Mouse (Mus musculus): Measurements from ENCODE around the gene Cnn1. TPM values are rescaled to one million over a fixed set of nuclear protein-coding genes. Genes with fewer than 3 reads are reported as not detected.
"Not testable (repeated sequence)": the region's sequence is repeated elsewhere in the genome, so short reads cannot be mapped to it uniquely, and the experiment has no call there.

Gene Cnn1
- polyA plus RNA-seq, 1 experiment from 2014 or later: 0.39 TPM

DNA sequence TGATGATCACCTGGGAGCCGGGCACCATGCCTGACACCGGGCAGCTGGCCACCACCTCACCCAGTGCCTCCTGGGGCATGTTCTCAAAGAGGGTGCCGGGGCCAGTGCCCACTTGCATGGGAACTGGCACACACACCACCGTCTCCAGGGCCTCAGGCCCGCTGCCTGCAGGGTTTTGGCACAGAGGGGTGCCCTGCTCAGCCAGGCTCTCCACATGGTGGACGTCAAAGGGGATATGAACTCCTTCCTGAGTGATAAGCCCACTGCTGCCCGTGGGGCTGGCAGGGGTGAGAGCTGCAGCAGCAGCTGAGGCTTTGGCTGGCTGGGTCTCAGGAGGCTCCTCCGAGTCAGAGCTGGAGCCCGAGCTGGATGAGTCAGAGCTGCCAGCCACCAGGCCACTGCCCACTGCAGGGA, 41.0 kb upstream of the Cnn1 start:
- Histone ChIP-seq H3K27ac (no peak overlapping the region), H3K9me3 (no peaks in the 10 kb centered on the region), H3K36me3 (peaks cover 49% of the 10 kb centered on the region), H3K4me2 (replicated peaks) (no peak overlapping the region), H3K9ac (no peak overlapping the region), H3K4me3 (no peak overlapping the region), H3K4me1 (peaks cover 7% of the 10 kb centered on the region; the same call in 1 of the 2 replicates), H3K27me3 (replicated peaks) (peaks cover 4% of the 10 kb centered on the region; the same call in 1 of the 2 replicates)
- ATAC-seq (ENCODE audit: low FRiP score, low read depth): no peak
- WGBS: 92% methylated on average over 9 of the region's 9 CpGs

- Histone ChIP-seq H3K4me2 (replicated peaks) (no peak overlapping the region), H3K27ac (no peak overlapping the region), H3K4me1 (no peaks in the 10 kb centered on the region; the same call in 1 of the 2 replicates), H3K36me3 (peaks cover 81% of the 10 kb centered on the region), H3K9me3 (no peaks in the 10 kb centered on the region), H3K4me3 (no peak overlapping the region), H3K27me3 (replicated peaks) (no peaks in the 10 kb centered on the region), H3K9ac (no peak overlapping the region)
- 84% methylated on average over 2 of the region's 2 CpGs for WGBS
- ATAC-seq (ENCODE audit: low FRiP score, low read depth): no peak
These were observed 37.7 kb upstream of the Cnn1 start for GRCm38 (mm10) chr9:22061339-22061738.

- H3K36me3 ChIP-seq: peaks cover 75% of the 10 kb centered on the region
- no peaks in the 10 kb centered on the region; the same call in 1 of the 2 replicates for H3K4me1 ChIP-seq
- H3K27me3 ChIP-seq (replicated peaks): no peaks in the 10 kb centered on the region
- no peak overlapping the region for H3K27ac ChIP-seq
- H3K9me3 ChIP-seq: no peaks in the 10 kb centered on the region
- no peak overlapping the region for H3K9ac ChIP-seq
- no peak overlapping the region for H3K4me3 ChIP-seq
- H3K4me2 ChIP-seq (replicated peaks): no peak overlapping the region
- no peak for ATAC-seq (ENCODE audit: low FRiP score, low read depth)
- 96% methylated on average over 3 of the region's 3 CpGs for WGBS
These were observed 34.7 kb upstream of the Cnn1 start for GRCm38 (mm10) chr9:22064341-22064740.

- Histone ChIP-seq H3K9ac (no peak overlapping the region), H3K4me2 (replicated peaks) (no peak overlapping the region), H3K4me1 (peaks cover 10% of the 10 kb centered on the region), H3K27me3 (replicated peaks) (no peaks in the 10 kb centered on the region), H3K9me3 (no peaks in the 10 kb centered on the region), H3K27ac (no peak overlapping the region), H3K36me3 (peaks cover 69% of the 10 kb centered on the region), H3K4me3 (no peak overlapping the region)
- ATAC-seq (ENCODE audit: low FRiP score, low read depth): no peak
- 95% methylated on average over 11 of the region's 11 CpGs for WGBS
These were observed 33.4 kb upstream of the Cnn1 start for GRCm38 (mm10) chr9:22065642-22066041.

GRCm38 (mm10) chr9:22066433-22066832, 32.6 kb upstream of the Cnn1 start:
- H3K4me3 ChIP-seq: no peak overlapping the region
- H3K4me1 ChIP-seq: peaks cover 10% of the 10 kb centered on the region
- no peaks in the 10 kb centered on the region for H3K9me3 ChIP-seq
- no peak for ATAC-seq (ENCODE audit: low FRiP score, low read depth)
- 74% methylated on average over 3 of the region's 3 CpGs for WGBS
- H3K9ac ChIP-seq: no peak overlapping the region
- H3K36me3 ChIP-seq: peaks cover 62% of the 10 kb centered on the region
- H3K4me2 ChIP-seq (replicated peaks): no peak overlapping the region
- H3K27me3 ChIP-seq (replicated peaks): no peaks in the 10 kb centered on the region
- no peak overlapping the region for H3K27ac ChIP-seq

GRCm38 (mm10) chr9:22067195-22067594, 31.8 kb upstream of the Cnn1 start:
- no peak overlapping the region for H3K9ac ChIP-seq
- 88% methylated on average over 5 of the region's 5 CpGs for WGBS
- H3K9me3 ChIP-seq: no peaks in the 10 kb centered on the region
- H3K27me3 ChIP-seq (replicated peaks): no peaks in the 10 kb centered on the region
- no peak overlapping the region for H3K27ac ChIP-seq
- H3K36me3 ChIP-seq: peaks cover 57% of the 10 kb centered on the region
- no peak for ATAC-seq (ENCODE audit: low FRiP score, low read depth)
- no peak overlapping the region for H3K4me2 ChIP-seq (replicated peaks)
- H3K4me1 ChIP-seq: peaks cover 10% of the 10 kb centered on the region
- no peak overlapping the region for H3K4me3 ChIP-seq

- 70% methylated on average over 4 of the region's 4 CpGs for WGBS
- H3K27ac ChIP-seq: no peak overlapping the region
- H3K27me3 ChIP-seq (replicated peaks): no peaks in the 10 kb centered on the region
- peak; percentile 5 for ATAC-seq (ENCODE audit: low FRiP score, low read depth)
- H3K4me1 ChIP-seq: peaks cover 10% of the 10 kb centered on the region
- peak overlapping the region; percentile 63 for H3K4me2 ChIP-seq (replicated peaks)
- H3K36me3 ChIP-seq: peaks cover 44% of the 10 kb centered on the region
- 0 out of 2 replicates have a peak overlapping the region, but pooled peaks have one; percentile 70 for H3K9ac ChIP-seq
- H3K9me3 ChIP-seq: no peaks in the 10 kb centered on the region
- peak overlapping the region; percentile 74 for H3K4me3 ChIP-seq
These were observed 29.0 kb upstream of the Cnn1 start for GRCm38 (mm10) chr9:22069881-22070553.

DNA sequence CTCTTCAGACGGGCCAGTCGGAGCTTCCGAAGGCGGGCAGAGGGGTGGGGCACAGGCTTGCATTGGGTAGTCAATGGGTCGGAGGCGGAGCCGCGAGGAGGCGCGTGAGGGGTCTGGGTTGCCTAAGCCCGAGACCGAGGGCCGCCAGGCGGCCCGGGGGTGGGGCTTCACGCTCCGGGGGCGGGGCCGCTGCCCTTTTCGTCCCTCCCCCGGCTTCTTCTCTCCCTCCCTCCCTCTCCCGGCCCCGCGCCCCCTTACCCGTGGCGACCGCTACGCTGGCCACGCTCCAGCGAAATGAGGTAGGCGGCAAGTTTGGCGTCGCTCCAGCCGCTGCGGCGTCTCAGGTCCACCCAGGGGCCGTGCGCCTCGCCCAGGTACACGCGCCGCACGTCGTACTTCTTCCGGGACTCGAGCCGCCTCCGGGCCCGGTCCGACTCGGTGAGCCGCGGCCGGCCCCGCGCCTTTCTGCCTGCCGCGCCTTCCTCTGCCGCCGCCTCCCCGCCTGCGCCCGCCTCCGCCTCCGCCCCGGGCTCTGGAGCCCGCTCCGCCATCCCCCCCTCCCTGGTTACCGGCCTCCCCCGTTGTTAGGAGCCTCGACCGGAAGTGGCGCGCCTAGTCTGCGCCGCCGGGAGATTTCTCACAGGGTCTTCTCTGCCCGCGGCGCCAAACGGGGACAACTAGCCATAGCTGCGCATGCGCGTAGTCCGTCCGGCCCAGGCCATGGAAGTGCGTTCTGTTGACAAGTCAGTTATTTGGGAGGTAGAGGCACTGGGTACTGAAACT, 28.0 kb upstream of the Cnn1 start, which contains the start of the genes Gm49318 and Zfp653:
Gene Gm49318 (minus strand): TSS at position 469 of the 783 bp plus-strand sequence.
Gene Zfp653 (minus strand): TSS at position 586 of the 783 bp plus-strand sequence.
- H3K9me3 ChIP-seq: no peaks in the 10 kb centered on the region
- H3K36me3 ChIP-seq: peaks cover 39% of the 10 kb centered on the region
- ATAC-seq (ENCODE audit: low FRiP score, low read depth): peak; percentile 99
- peak within 1 kb of the TSS; percentile 63 for H3K4me2 ChIP-seq (replicated peaks)
- H3K4me3 ChIP-seq: peak within 1 kb of the TSS; percentile 74
- peak within 1 kb of the TSS; percentile 70 for H3K9ac ChIP-seq
- H3K4me1 ChIP-seq: peaks cover 10% of the 10 kb centered on the region
- H3K27ac ChIP-seq: peak within 1 kb of the TSS; percentile 82
- no peaks in the 10 kb centered on the region for H3K27me3 ChIP-seq (replicated peaks)
- under 1% methylated on average over 86 of the region's 87 CpGs for WGBS

- no peak overlapping the region for H3K4me2 ChIP-seq (replicated peaks)
- H3K36me3 ChIP-seq: peaks cover 39% of the 10 kb centered on the region
- H3K4me1 ChIP-seq: peaks cover 10% of the 10 kb centered on the region
- no peak overlapping the region for H3K9ac ChIP-seq
- no peaks in the 10 kb centered on the region for H3K9me3 ChIP-seq
- H3K27ac ChIP-seq: no peak overlapping the region
- H3K4me3 ChIP-seq: no peak overlapping the region
- WGBS: 95% methylated on average over 4 of the region's 4 CpGs
- ATAC-seq (ENCODE audit: low FRiP score, low read depth): no peak
- H3K27me3 ChIP-seq (replicated peaks): no peaks in the 10 kb centered on the region
These were observed 26.7 kb upstream of the Cnn1 start for GRCm38 (mm10) chr9:22072276-22072675.

GRCm38 (mm10) chr9:22075778-22076177, 23.2 kb upstream of the Cnn1 start:
- WGBS: 85% methylated on average over 5 of the region's 5 CpGs
- H3K4me3 ChIP-seq; H3K9ac ChIP-seq; H3K27me3 ChIP-seq (replicated peaks); H3K9me3 ChIP-seq; H3K27ac ChIP-seq; H3K4me2 ChIP-seq (replicated peaks); ATAC-seq (ENCODE audit: low FRiP score, low read depth); H3K4me1 ChIP-seq: not testable (repeated sequence)
- H3K36me3 ChIP-seq: peaks cover 32% of the 10 kb centered on the region

DNA sequence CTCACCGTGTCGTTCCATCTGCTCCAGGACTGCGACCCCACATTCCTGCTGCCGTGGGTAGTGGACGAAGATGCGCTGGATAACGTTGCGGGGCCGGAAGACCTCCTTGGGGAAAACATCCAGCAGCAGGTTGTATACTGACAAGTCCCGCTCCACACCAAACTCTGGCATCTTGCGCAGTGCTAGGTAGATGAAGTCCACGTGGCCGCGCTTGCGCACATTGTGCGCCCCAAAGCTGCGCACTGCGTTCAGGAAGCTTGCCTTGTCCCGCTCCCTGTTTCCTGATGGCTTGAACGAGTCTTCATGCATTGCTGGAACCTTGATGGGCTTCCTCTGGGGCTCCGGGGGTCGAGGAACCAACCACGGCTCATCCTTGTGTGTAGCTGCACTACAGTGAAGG, 22.8 kb upstream of the Cnn1 start:
- 94% methylated on average over 23 of the region's 23 CpGs for WGBS
- H3K36me3 ChIP-seq: peaks cover 32% of the 10 kb centered on the region
- no peak overlapping the region for H3K27ac ChIP-seq
- no peak overlapping the region for H3K4me2 ChIP-seq (replicated peaks)
- ATAC-seq (ENCODE audit: low FRiP score, low read depth): no peak
- H3K27me3 ChIP-seq (replicated peaks): no peaks in the 10 kb centered on the region
- H3K4me1 ChIP-seq: no peaks in the 10 kb centered on the region
- H3K4me3 ChIP-seq: no peak overlapping the region
- H3K9ac ChIP-seq: no peak overlapping the region
- H3K9me3 ChIP-seq: no peaks in the 10 kb centered on the region

GRCm38 (mm10) chr9:22084667-22085021, 14.4 kb upstream of the Cnn1 start:
- ATAC-seq (ENCODE audit: low FRiP score, low read depth): no peak
- no peaks in the 10 kb centered on the region for H3K36me3 ChIP-seq
- peak overlapping the region; percentile 81 for H3K4me2 ChIP-seq (replicated peaks)
- peak overlapping the region; percentile 68 for H3K4me3 ChIP-seq
- WGBS: 44% methylated on average over 4 of the region's 4 CpGs
- H3K9me3 ChIP-seq: no peaks in the 10 kb centered on the region
- no peak overlapping the region for H3K27ac ChIP-seq
- peak overlapping the region; percentile 67 for H3K9ac ChIP-seq
- H3K27me3 ChIP-seq (replicated peaks): no peaks in the 10 kb centered on the region
- H3K4me1 ChIP-seq: peaks cover 13% of the 10 kb centered on the region

All from neural tube, embryonic 12.5 days (tissue).